Mouse (Mus musculus): ENCODE results near the gene Kat2b. TPM values are rescaled to one million over a fixed set of nuclear protein-coding genes. Genes with fewer than 3 reads are reported as not detected.
A peak's percentile ranks its signal among the peaks of the same experiment; 100 is the strongest.

The Kat2b gene
- polyA plus RNA-seq, 1 experiment from 2014 or later, result 8.7 TPM

- Histone ChIP-seq H3K36me3 (ENCODE audit: control insufficient read depth, insufficient read depth, low read length) (no peaks in the 10 kb centered on the region), H3K27ac (ENCODE audit: low read depth, low read length) (peak overlapping the region; percentile 70), H3K9ac (ENCODE audit: low read depth, low read length) (0 out of 2 replicates have a peak overlapping the region, but pooled peaks have one; percentile 6), H3K27me3 (replicated peaks; ENCODE audit: control insufficient read depth, insufficient read depth, low read length) (no peaks in the 10 kb centered on the region), H3K4me2 (peak overlapping the region; percentile 47), H3K4me1 (replicated peaks; ENCODE audit: control insufficient read depth, insufficient read depth, low read length) (peaks cover 31% of the 10 kb centered on the region), H3K4me3 (ENCODE audit: low read depth, low read length) (no peak overlapping the region), H3K9me3 (ENCODE audit: control insufficient read depth, low read length) (no peaks in the 10 kb centered on the region)
- ATAC-seq (replicated peaks; ENCODE audit: low FRiP score) (peak; percentile 90), DNase-seq (ENCODE audit: low spot score) (no peak)
- 46% methylated on average over 14 of the region's 14 CpGs for WGBS
Observed at GRCm38 (mm10) chr17:53587074-53587851, 20.6 kb downstream of the Kat2b start.

GRCm38 (mm10) chr17:53588097-53588855 is 21.6 kb downstream of the Kat2b start:
- H3K9me3 ChIP-seq (ENCODE audit: control insufficient read depth, low read length), result no peaks in the 10 kb centered on the region
- ATAC-seq (replicated peaks; ENCODE audit: low FRiP score), result no peak
- H3K27me3 ChIP-seq (replicated peaks; ENCODE audit: control insufficient read depth, insufficient read depth, low read length), result no peaks in the 10 kb centered on the region
- H3K4me2 ChIP-seq, result no peak overlapping the region
- H3K27ac ChIP-seq (ENCODE audit: low read depth, low read length), result peak overlapping the region; percentile 70
- H3K4me1 ChIP-seq (replicated peaks; ENCODE audit: control insufficient read depth, insufficient read depth, low read length), result peaks cover 27% of the 10 kb centered on the region
- no peaks in the 10 kb centered on the region for H3K36me3 ChIP-seq (ENCODE audit: control insufficient read depth, insufficient read depth, low read length)
- no peak overlapping the region for H3K4me3 ChIP-seq (ENCODE audit: low read depth, low read length)
- H3K9ac ChIP-seq (ENCODE audit: low read depth, low read length), result peak overlapping the region; percentile 32; the same call in 1 of the 2 replicates
- 76% methylated on average over 9 of the region's 9 CpGs for WGBS
- no peak for DNase-seq (ENCODE audit: low spot score)

- 90% methylated on average over 6 of the region's 6 CpGs for WGBS
- H3K9ac ChIP-seq (ENCODE audit: low read depth, low read length), result no peak overlapping the region
- no peaks in the 10 kb centered on the region for H3K36me3 ChIP-seq (ENCODE audit: control insufficient read depth, insufficient read depth, low read length)
- no peak overlapping the region for H3K4me2 ChIP-seq
- H3K4me1 ChIP-seq (replicated peaks; ENCODE audit: control insufficient read depth, insufficient read depth, low read length), result peaks cover 27% of the 10 kb centered on the region
- H3K9me3 ChIP-seq (ENCODE audit: control insufficient read depth, low read length), result no peaks in the 10 kb centered on the region
- ATAC-seq (replicated peaks; ENCODE audit: low FRiP score) (no peak), DNase-seq (ENCODE audit: low spot score) (no peak)
- H3K4me3 ChIP-seq (ENCODE audit: low read depth, low read length), result no peak overlapping the region
- H3K27ac ChIP-seq (ENCODE audit: low read depth, low read length), result no peak overlapping the region
- H3K27me3 ChIP-seq (replicated peaks; ENCODE audit: control insufficient read depth, insufficient read depth, low read length), result no peaks in the 10 kb centered on the region
Observed at GRCm38 (mm10) chr17:53590110-53590509, 23.4 kb downstream of the Kat2b start.

GRCm38 (mm10) chr17:53591910-53592309 is 25.2 kb downstream of the Kat2b start:
- 86% methylated on average over 5 of the region's 5 CpGs for WGBS
- H3K4me2 ChIP-seq, result no peak overlapping the region
- H3K4me3 ChIP-seq (ENCODE audit: low read depth, low read length), result no peak overlapping the region
- ATAC-seq (replicated peaks; ENCODE audit: low FRiP score) (no peak), DNase-seq (ENCODE audit: low spot score) (no peak)
- H3K9ac ChIP-seq (ENCODE audit: low read depth, low read length), result no peak overlapping the region
- H3K27ac ChIP-seq (ENCODE audit: low read depth, low read length), result no peak overlapping the region
- no peaks in the 10 kb centered on the region for H3K9me3 ChIP-seq (ENCODE audit: control insufficient read depth, low read length)
- no peaks in the 10 kb centered on the region for H3K36me3 ChIP-seq (ENCODE audit: control insufficient read depth, insufficient read depth, low read length)
- no peaks in the 10 kb centered on the region for H3K27me3 ChIP-seq (replicated peaks; ENCODE audit: control insufficient read depth, insufficient read depth, low read length)
- peaks cover 33% of the 10 kb centered on the region for H3K4me1 ChIP-seq (replicated peaks; ENCODE audit: control insufficient read depth, insufficient read depth, low read length)

GRCm38 (mm10) chr17:53594590-53594989 is 27.9 kb downstream of the Kat2b start:
- ATAC-seq (replicated peaks; ENCODE audit: low FRiP score), result no peak
- H3K9me3 ChIP-seq (ENCODE audit: control insufficient read depth, low read length), result no peaks in the 10 kb centered on the region
- no peaks in the 10 kb centered on the region for H3K27me3 ChIP-seq (replicated peaks; ENCODE audit: control insufficient read depth, insufficient read depth, low read length)
- H3K4me3 ChIP-seq (ENCODE audit: low read depth, low read length), result no peak overlapping the region
- no peak overlapping the region for H3K9ac ChIP-seq (ENCODE audit: low read depth, low read length)
- no peak for DNase-seq (ENCODE audit: low spot score)
- 0 out of 2 replicates have a peak overlapping the region, but pooled peaks have one; percentile 19 for H3K27ac ChIP-seq (ENCODE audit: low read depth, low read length)
- H3K4me1 ChIP-seq (replicated peaks; ENCODE audit: control insufficient read depth, insufficient read depth, low read length), result peaks cover 25% of the 10 kb centered on the region
- H3K36me3 ChIP-seq (ENCODE audit: control insufficient read depth, insufficient read depth, low read length), result no peaks in the 10 kb centered on the region
- WGBS, result 68% methylated on average over 4 of the region's 4 CpGs
- no peak overlapping the region for H3K4me2 ChIP-seq

GRCm38 (mm10) chr17:53595527-53595926 is 28.9 kb downstream of the Kat2b start:
- DNase-seq (ENCODE audit: low spot score) (no peak), ATAC-seq (replicated peaks; ENCODE audit: low FRiP score) (0 out of 2 replicates have a peak, but pooled peaks have one; percentile 30)
- peaks cover 25% of the 10 kb centered on the region for H3K4me1 ChIP-seq (replicated peaks; ENCODE audit: control insufficient read depth, insufficient read depth, low read length)
- no peak overlapping the region for H3K9ac ChIP-seq (ENCODE audit: low read depth, low read length)
- no peak overlapping the region for H3K4me3 ChIP-seq (ENCODE audit: low read depth, low read length)
- H3K27ac ChIP-seq (ENCODE audit: low read depth, low read length), result no peak overlapping the region; the same call in 1 of the 2 replicates
- no peaks in the 10 kb centered on the region for H3K36me3 ChIP-seq (ENCODE audit: control insufficient read depth, insufficient read depth, low read length)
- no peak overlapping the region for H3K4me2 ChIP-seq
- H3K9me3 ChIP-seq (ENCODE audit: control insufficient read depth, low read length), result no peaks in the 10 kb centered on the region
- no peaks in the 10 kb centered on the region for H3K27me3 ChIP-seq (replicated peaks; ENCODE audit: control insufficient read depth, insufficient read depth, low read length)
- WGBS, result 60% methylated on average over 8 of the region's 8 CpGs

GRCm38 (mm10) chr17:53596314-53596882 is 29.7 kb downstream of the Kat2b start:
- Histone ChIP-seq H3K4me2 (peak overlapping the region; percentile 45), H3K4me1 (replicated peaks; ENCODE audit: control insufficient read depth, insufficient read depth, low read length) (peaks cover 25% of the 10 kb centered on the region), H3K9ac (ENCODE audit: low read depth, low read length) (no peak overlapping the region), H3K4me3 (ENCODE audit: low read depth, low read length) (no peak overlapping the region), H3K27me3 (replicated peaks; ENCODE audit: control insufficient read depth, insufficient read depth, low read length) (no peaks in the 10 kb centered on the region), H3K9me3 (ENCODE audit: control insufficient read depth, low read length) (no peaks in the 10 kb centered on the region), H3K27ac (ENCODE audit: low read depth, low read length) (peak overlapping the region; percentile 50), H3K36me3 (ENCODE audit: control insufficient read depth, insufficient read depth, low read length) (no peaks in the 10 kb centered on the region)
- peak; percentile 87 for ATAC-seq (replicated peaks; ENCODE audit: low FRiP score)
- DNase-seq (ENCODE audit: low spot score), result no peak
- 38% methylated on average over 3 of the region's 3 CpGs for whole genome bisulfite sequencing

- H3K9ac ChIP-seq (ENCODE audit: low read depth, low read length), result no peak overlapping the region
- no peak overlapping the region for H3K27ac ChIP-seq (ENCODE audit: low read depth, low read length)
- peaks cover 25% of the 10 kb centered on the region for H3K4me1 ChIP-seq (replicated peaks; ENCODE audit: control insufficient read depth, insufficient read depth, low read length)
- H3K36me3 ChIP-seq (ENCODE audit: control insufficient read depth, insufficient read depth, low read length), result no peaks in the 10 kb centered on the region
- H3K27me3 ChIP-seq (replicated peaks; ENCODE audit: control insufficient read depth, insufficient read depth, low read length), result no peaks in the 10 kb centered on the region
- DNase-seq (ENCODE audit: low spot score) (no peak), ATAC-seq (replicated peaks; ENCODE audit: low FRiP score) (no peak)
- H3K9me3 ChIP-seq (ENCODE audit: control insufficient read depth, low read length), result no peaks in the 10 kb centered on the region
- no peak overlapping the region for H3K4me2 ChIP-seq
- WGBS, result 71% methylated on average over 11 of the region's 11 CpGs
- H3K4me3 ChIP-seq (ENCODE audit: low read depth, low read length), result no peak overlapping the region
Observed at GRCm38 (mm10) chr17:53596941-53597790, 30.5 kb downstream of the Kat2b start.
